Mouse (Mus musculus) intestine, embryonic 14.5 days (tissue): ENCODE results near the gene Rspry1. TPM values are rescaled to one million over a fixed set of nuclear protein-coding genes. Genes with fewer than 3 reads are reported as not detected.

Experiments
- polyA plus RNA-seq: library from polyadenylated mRNA; unstranded; fragments of >200 nt; fragmentation: Nextera tagmentation; extraction: Ambion mirVana; gene quantifications from 2 replicates; pipeline ENCODE4 v1.2.1, GENCODE M21; 2014

Gene Rspry1
- polyA plus RNA-seq, 1 experiment from 2014 or later = 27.9 TPM

Other genes starting within 250 kb of the Rspry1 start
- gene Herpud1, start 215.5 kb upstream of the Rspry1 start, polyA plus RNA-seq = 77.7 and 97.4 TPM in 2 replicates
- 0.48 and 0.69 TPM in 2 replicates for gene Nlrc5, start 167.6 kb upstream of the Rspry1 start, polyA plus RNA-seq
- 9.8 and 10.2 TPM in 2 replicates for gene Cpne2, start 68.9 kb upstream of the Rspry1 start, polyA plus RNA-seq
- 55.6 and 64.2 TPM in 2 replicates for gene Fam192a, start 60 bp downstream of the Rspry1 start, polyA plus RNA-seq
- gene Arl2bp, start 64.7 kb downstream of the Rspry1 start, polyA plus RNA-seq = 53.5 and 61.0 TPM in 2 replicates
- gene Pllp, start 94.3 kb downstream of the Rspry1 start, polyA plus RNA-seq = 41.0 and 45.1 TPM in 2 replicates
- gene Ccl22, start 143.7 kb downstream of the Rspry1 start, polyA plus RNA-seq = not detected in 2 replicates
- 7.2 and 10.8 TPM in 2 replicates for gene Cx3cl1, start 170.1 kb downstream of the Rspry1 start, polyA plus RNA-seq
- not detected in 2 replicates for gene Ccl17, start 208.5 kb downstream of the Rspry1 start, polyA plus RNA-seq
- gene Coq9, start 236.4 kb downstream of the Rspry1 start, polyA plus RNA-seq = 81.6 and 83.4 TPM in 2 replicates
- 94.9 and 102 TPM in 2 replicates for gene Ciapin1, start 236.4 kb downstream of the Rspry1 start, polyA plus RNA-seq